Comparison of ENCODE assay signal across 19 mouse cellular contexts in genomic region chr2:84762295-84762694, GRCm38 (mm10). TPM values are rescaled to one million over a fixed set of nuclear protein-coding genes. Genes with fewer than 3 reads are reported as not detected.
"Had no signal": no experiment of that assay in that cellular context is flagged by ENCODE, and none has a peak within 500 bp of the region (broad histone marks: within the 10 kb centered on the region; RNA-seq: fewer than 3 reads in every experiment).

No protein-coding gene starts in this region.

- H3K4me1 ChIP-seq: intestine, embryonic 15.5 days; midbrain, embryonic 12.5 days; midbrain, embryonic 15.5 days; neural tube, embryonic 12.5 days; neural tube, embryonic 15.5 days had no signal

- DNase-seq: kidney, adult 18-20 months; kidney, postnatal 14 days; kidney, postnatal 4 days; layer of hippocampus, adult 9-11 months; lung, adult 2 months; lung, postnatal 14 days; lung, postnatal 4 days; right cerebral cortex, postnatal 25 days; thymus, adult 2 months; thymus, postnatal 14 days; thymus, postnatal 4 days had no signal

- H3K4me3 ChIP-seq: intestine, embryonic 15.5 days; midbrain, embryonic 12.5 days; midbrain, embryonic 15.5 days; neural tube, embryonic 12.5 days; neural tube, embryonic 15.5 days had no signal

- H3K4me2 ChIP-seq: intestine, embryonic 15.5 days; midbrain, embryonic 12.5 days; midbrain, embryonic 15.5 days; neural tube, embryonic 12.5 days; neural tube, embryonic 15.5 days had no signal

- H3K27ac ChIP-seq: intestine, embryonic 15.5 days; liver, embryonic 14.5 days; midbrain, embryonic 12.5 days; midbrain, embryonic 15.5 days; neural tube, embryonic 12.5 days; neural tube, embryonic 15.5 days; stomach, postnatal 0 days had no signal

- H3K27me3 ChIP-seq: intestine, embryonic 15.5 days; midbrain, embryonic 12.5 days; midbrain, embryonic 15.5 days; neural tube, embryonic 12.5 days; neural tube, embryonic 15.5 days had no signal

- H3K9ac ChIP-seq: intestine, embryonic 15.5 days; liver, embryonic 14.5 days; midbrain, embryonic 12.5 days; midbrain, embryonic 15.5 days; neural tube, embryonic 12.5 days; neural tube, embryonic 15.5 days had no signal

- H3K9me3 ChIP-seq: intestine, embryonic 15.5 days; midbrain, embryonic 12.5 days; midbrain, embryonic 15.5 days; neural tube, embryonic 12.5 days; neural tube, embryonic 15.5 days had no signal

- H3K36me3 ChIP-seq: intestine, embryonic 15.5 days; midbrain, embryonic 12.5 days; midbrain, embryonic 15.5 days; neural tube, embryonic 15.5 days had no signal

- ATAC-seq: intestine, embryonic 15.5 days; midbrain, embryonic 15.5 days had no signal

RNA-seq across cellular contexts. Expression of gene Serping1, which starts 12.9 kb away (rescaled TPM):
- total RNA-seq: megakaryocyte progenitor cell, adult 5-6 weeks had no signal
